Mouse (Mus musculus) Patski (cell line): ENCODE data around the gene Whamm. TPM values are rescaled to one million over a fixed set of nuclear protein-coding genes. Genes with fewer than 3 reads are reported as not detected.

ENCODE experiments used
- ATAC-seq: fragments of 100-300 bp; one replicate; pipeline ENCODE4 v1.8.0; 2021
- CTCF ChIA-PET: fragments of 350-600 bp; sonication (Branson Sonifier 250); formaldehyde crosslinking; loops from one replicate; lab custom pipeline; 2022; ENCODE audit warnings: inconsistent platforms; lab: Charles Lee
- POLR2A ChIA-PET: fragments of 350-600 bp; sonication (Branson Sonifier 250); formaldehyde crosslinking; loops from one replicate; lab custom pipeline; 2022; ENCODE audit warnings: antibody characterized with exemption, inconsistent platforms; lab: Charles Lee
- DNase-seq: peaks from one replicate; pipeline ENCODE4 v3.0.0-alpha.2; 2011; ENCODE audit warnings: low read depth, low spot score
- H3K27me3 ChIP-seq: fragments of 371-371 bp; one replicate; pipeline ENCODE4 v1.5.1; 2021
- CTCF ChIP-seq: fragments of 100-300 bp; IDR thresholded peaks from one replicate; pipeline ENCODE4 v1.5.1; 2021
- in situ Hi-C: fragments of 300-500 bp; cut with MboI; formaldehyde crosslinking; loops from 3 replicates; pipeline ENCODE4 v1.11.1; 2018; ENCODE audit warnings: low pct_unique_long_range_greater_than_20kb, mixed read lengths
- polyA plus RNA-seq: library from polyadenylated mRNA; unstranded; gene quantifications from one replicate; pipeline ENCODE4 v1.2.3, GENCODE M21; 2021

Whamm gene
- polyA plus RNA-seq, 1 experiment from 2014 or later: 16.2 TPM

GRCm38 (mm10) chr7:81563506-81564015, 7.5 kb upstream of the Whamm start:
- CTCF ChIA-PET: interaction anchor here (1.2 to 1.3 kb wide), 2 partner anchors 9 to 16 kb away, joined by 3 read pairs; no protein-coding TSS in a partner anchor

GRCm38 (mm10) chr7:81564766-81565165, 6.3 kb upstream of the Whamm start:
- peaks cover 3% of the 10 kb centered on the region for H3K27me3 ChIP-seq
- ChIA-PET CTCF (no interaction called here), POLR2A (no interaction called here)
- in situ Hi-C loops: no loop called here
- DNase-seq: no peak
- no peak for ATAC-seq
- no peak for TF ChIP-seq CTCF

More at GRCm38 (mm10) chr7:81563506-81564015, 7.5 kb upstream of the Whamm start:
- no peak for TF ChIP-seq CTCF
- in situ Hi-C loops: no loop called here
- peaks cover 6% of the 10 kb centered on the region for H3K27me3 ChIP-seq
- POLR2A ChIA-PET: no interaction called here
- DNase-seq (no peak), ATAC-seq (no peak)

- ChIA-PET POLR2A (no interaction called here), CTCF (no interaction called here)
- TF ChIP-seq CTCF: no peak
- in situ Hi-C loops: no loop called here
- no peak for ATAC-seq
- DNase-seq: no peak
- H3K27me3 ChIP-seq: peaks cover 3% of the 10 kb centered on the region
These were observed 5.5 kb upstream of the Whamm start for GRCm38 (mm10) chr7:81565381-81566055.

GRCm38 (mm10) chr7:81566332-81566731, 4.7 kb upstream of the Whamm start:
- in situ Hi-C loops: no loop called here
- no peak for ATAC-seq
- DNase-seq: no peak
- H3K27me3 ChIP-seq: peaks cover 3% of the 10 kb centered on the region
- ChIA-PET POLR2A (no interaction called here), CTCF (no interaction called here)
- no peak for TF ChIP-seq CTCF

GRCm38 (mm10) chr7:81566892-81567291, 4.2 kb upstream of the Whamm start, which contains the start of gene Fsd2:
TSS of gene Fsd2 (minus strand) at chr7:81566944.
- in situ Hi-C loops: no loop called here
- TF ChIP-seq CTCF: no peak
- DNase-seq (no peak), ATAC-seq (no peak)
- CTCF ChIA-PET: no interaction called here
- H3K27me3 ChIP-seq: peaks cover 3% of the 10 kb centered on the region
- POLR2A ChIA-PET: no interaction called here

GRCm38 (mm10) chr7:81567396-81567795, 3.7 kb upstream of the Whamm start:
- ATAC-seq (no peak), DNase-seq (no peak)
- peaks cover 3% of the 10 kb centered on the region for H3K27me3 ChIP-seq
- TF ChIP-seq CTCF: no peak
- in situ Hi-C loops: no loop called here
- POLR2A ChIA-PET: no interaction called here
- CTCF ChIA-PET: no interaction called here

GRCm38 (mm10) chr7:81569851-81570250, 1.2 kb upstream of the Whamm start:
- ATAC-seq (no peak), DNase-seq (no peak)
- in situ Hi-C loops: no loop called here
- H3K27me3 ChIP-seq: peaks cover 3% of the 10 kb centered on the region
- CTCF ChIA-PET: no interaction called here
- TF ChIP-seq CTCF: no peak
- POLR2A ChIA-PET: no interaction called here

- DNase-seq (no peak), ATAC-seq (no peak)
- in situ Hi-C loops: no loop called here
- ChIA-PET POLR2A (no interaction called here), CTCF (no interaction called here)
- no peak for TF ChIP-seq CTCF
- H3K27me3 ChIP-seq: peaks cover 3% of the 10 kb centered on the region
These were observed 795 bp upstream of the Whamm start for GRCm38 (mm10) chr7:81570271-81570670.

- TF ChIP-seq CTCF: peak; percentile 46
- POLR2A ChIA-PET: interaction anchor here (1.0 kb wide), 1 partner anchor 192 kb away, joined by 4 read pairs; the partner anchor contains the start of gene Ramac
- ATAC-seq: peak; percentile 25
- in situ Hi-C loops: no loop called here
- no peak for DNase-seq
- CTCF ChIA-PET: interaction anchor here (0.9 kb wide), 2 partner anchors 36 to 102 kb away, joined by 3 read pairs; no protein-coding TSS in a partner anchor
- peaks cover 1% of the 10 kb centered on the region for H3K27me3 ChIP-seq
These were observed 336 bp upstream of the Whamm start for GRCm38 (mm10) chr7:81570752-81571107.

- no peak for TF ChIP-seq CTCF
- ATAC-seq: no peak
- peak; percentile 6 for DNase-seq
- ChIA-PET CTCF (interaction anchor here (0.9 to 1.0 kb wide), 2 partner anchors 8 to 103 kb away, joined by 3 read pairs; no protein-coding TSS in a partner anchor), POLR2A (no interaction called here)
- in situ Hi-C loops: no loop called here
- H3K27me3 ChIP-seq: no peaks in the 10 kb centered on the region
These were observed 925 bp downstream of the Whamm start for GRCm38 (mm10) chr7:81571941-81572441.
